Comparison of ENCODE assay signal across 8 mouse cellular contexts in genomic region chr5:8660738-8661151, GRCm38 (mm10). TPM values are rescaled to one million over a fixed set of nuclear protein-coding genes. Genes with fewer than 3 reads are reported as not detected.
A peak's percentile ranks its signal among the peaks of the same experiment; 100 is the strongest.
DNase-seq lines count a peak whose midpoint lies in the region; ATAC-seq and TF ChIP-seq lines count a peak whose summit lies in the region.

No protein-coding gene starts in this region.

- no peak overlapping the region for H3K27ac ChIP-seq in heart, embryonic 16.5 days (ENCODE audit: low read length)
- no peak overlapping the region for H3K27ac ChIP-seq in cortical plate, adult 2 months (ENCODE audit: insufficient read depth, low read length)
- H3K27ac ChIP-seq in hindbrain, postnatal 0 days = no peak overlapping the region
- no peak overlapping the region for H3K27ac ChIP-seq in midbrain, embryonic 13.5 days

- H3K4me1 ChIP-seq in heart, embryonic 16.5 days (ENCODE audit: control insufficient read depth, insufficient read depth, low read length) = peaks cover 8% of the 10 kb centered on the region; the same call in 1 of the 2 replicates
- no peaks in the 10 kb centered on the region for H3K4me1 ChIP-seq in cortical plate, adult 2 months (ENCODE audit: control insufficient read depth, insufficient read depth, low read length)
- H3K4me1 ChIP-seq in hindbrain, postnatal 0 days (ENCODE audit: insufficient read depth, low read length) = no peaks in the 10 kb centered on the region
- peaks cover 12% of the 10 kb centered on the region for H3K4me1 ChIP-seq in midbrain, embryonic 13.5 days (replicated peaks)

- ATAC-seq in heart, embryonic 16.5 days (replicated peaks; ENCODE audit: extremely low read depth, insufficient read depth, low FRiP score) = no peak
- ATAC-seq in hindbrain, postnatal 0 days = no peak
- peak; percentile 50 for ATAC-seq in midbrain, embryonic 13.5 days

- no peaks in the 10 kb centered on the region for H3K36me3 ChIP-seq in heart, embryonic 16.5 days (ENCODE audit: control insufficient read depth, insufficient read depth)
- no peaks in the 10 kb centered on the region for H3K36me3 ChIP-seq in hindbrain, postnatal 0 days (ENCODE audit: insufficient read depth, low read length)
- no peaks in the 10 kb centered on the region for H3K36me3 ChIP-seq in midbrain, embryonic 13.5 days

- H3K9ac ChIP-seq in heart, embryonic 16.5 days (ENCODE audit: low read length) = peak overlapping the region; percentile 63; the same call in 1 of the 2 replicates
- no peak overlapping the region for H3K9ac ChIP-seq in hindbrain, postnatal 0 days (replicated peaks; ENCODE audit: low read length)
- no peak overlapping the region for H3K9ac ChIP-seq in midbrain, embryonic 13.5 days (replicated peaks)

- peak overlapping the region; percentile 94 for H3K4me2 ChIP-seq in heart, embryonic 16.5 days (ENCODE audit: low read depth, low read length)
- H3K4me2 ChIP-seq in hindbrain, postnatal 0 days (ENCODE audit: low read depth, low read length) = peak overlapping the region; percentile 83
- H3K4me2 ChIP-seq in midbrain, embryonic 13.5 days (replicated peaks) = peak overlapping the region; percentile 82

- no peaks in the 10 kb centered on the region for H3K27me3 ChIP-seq in heart, embryonic 16.5 days (ENCODE audit: control insufficient read depth, insufficient read depth, low read length)
- no peaks in the 10 kb centered on the region for H3K27me3 ChIP-seq in hindbrain, postnatal 0 days (ENCODE audit: insufficient read depth, low read length)
- no peaks in the 10 kb centered on the region for H3K27me3 ChIP-seq in midbrain, embryonic 13.5 days

- TF ChIP-seq CTCF in cortical plate, adult 2 months (IDR thresholded peaks at IDR 0.05; ENCODE audit: extremely low read depth, insufficient read depth, low read length) = no peak
- TF ChIP-seq CTCF in hindbrain, postnatal 0 days (IDR thresholded peaks at IDR 0.05; ENCODE audit: low read depth) = no peak

- DNase-seq in heart, postnatal 25 days (ENCODE audit: low spot score) = no peak
- DNase-seq in hindbrain, postnatal 0 days (ENCODE audit: low spot score) = no peak
- DNase-seq in adrenal gland, postnatal 36 days = no peak
- DNase-seq in Muller cell, postnatal 12 days (ENCODE audit: inconsistent ontology term) = no peak
- no peak for DNase-seq in adrenal gland, postnatal 10 days

- H3K9me3 ChIP-seq in heart, embryonic 16.5 days (replicated peaks; ENCODE audit: control insufficient read depth, low read length) = no peaks in the 10 kb centered on the region
- no peaks in the 10 kb centered on the region for H3K9me3 ChIP-seq in hindbrain, postnatal 0 days (ENCODE audit: low read length)
- no peaks in the 10 kb centered on the region for H3K9me3 ChIP-seq in midbrain, embryonic 13.5 days

- intact Hi-C loops in heart, postnatal 25 days (cut with DNase I) = loop anchor here (10.0 kb wide), 1 partner anchor 116 kb away; no protein-coding TSS in a partner anchor

- WGBS in heart, embryonic 16.5 days = 75% methylated on average over 10 of the region's 10 CpGs
- 78% methylated on average over 10 of the region's 10 CpGs for WGBS in hindbrain, postnatal 0 days
- 76% methylated on average over 10 of the region's 10 CpGs for WGBS in midbrain, embryonic 13.5 days

- no peak for TF ChIP-seq POLR2A in cortical plate, adult 2 months (IDR thresholded peaks at IDR 0.05; ENCODE audit: extremely low read depth, insufficient read depth, low read length)

- H3K4me3 ChIP-seq in heart, embryonic 16.5 days (ENCODE audit: low read length) = peak overlapping the region; percentile 59
- H3K4me3 ChIP-seq in cortical plate, adult 2 months (ENCODE audit: insufficient read depth, low read length) = peak overlapping the region; percentile 36; the same call in 1 of the 2 replicates
- H3K4me3 ChIP-seq in hindbrain, postnatal 0 days (ENCODE audit: low read length) = peak overlapping the region; percentile 48
- peak overlapping the region; percentile 45 for H3K4me3 ChIP-seq in midbrain, embryonic 13.5 days (replicated peaks)

RNA-seq across cellular contexts. Expression of gene Abcb1a, which starts 0.9 kb away (rescaled TPM):
- 0.94 and 1.1 TPM in 2 replicates for polyA plus RNA-seq in heart, embryonic 16.5 days (2015; fragmentation: Nextera tagmentation; extraction: Ambion mirVana)
- 10 to 100 TPM in 1 of 2 experiments, 1 to 10 TPM in 1; 8.1 to 11.9 TPM for total RNA-seq in heart, postnatal 25 days (2021)
- polyA plus RNA-seq in cortical plate, adult 2 months (2012; rRNA removed) = 23.5 and 25.1 TPM in 2 replicates
- 5.1 and 6.6 TPM in 2 replicates for total RNA-seq in hindbrain, postnatal 0 days (2014; rRNA removed)
- 3.0 and 3.1 TPM in 2 replicates for polyA plus RNA-seq in hindbrain, postnatal 0 days (2015; fragmentation: Nextera tagmentation; extraction: Ambion mirVana)
- 1.3 and 1.4 TPM in 2 replicates for polyA plus RNA-seq in midbrain, embryonic 13.5 days (2015; fragmentation: Nextera tagmentation; extraction: Ambion mirVana)
- 10 to 100 TPM; 53.7 to 54.4 TPM for total RNA-seq in adrenal gland, postnatal 36 days (2021)
- total RNA-seq in adrenal gland, postnatal 10 days (2021) = 10 to 100 TPM in 1 of 2 experiments, 1 to 10 TPM in 1; 9.9 to 18.0 TPM

RNA-seq across cellular contexts. Expression of gene Rundc3b, which starts 38.0 kb away (rescaled TPM):
- polyA plus RNA-seq in heart, embryonic 16.5 days (2015; fragmentation: Nextera tagmentation; extraction: Ambion mirVana) = 0.97 and 1.3 TPM in 2 replicates
- total RNA-seq in heart, postnatal 25 days (2021) = under 1 TPM; 0.36 to 0.57 TPM
- polyA plus RNA-seq in cortical plate, adult 2 months (2012; rRNA removed) = 19.8 and 22.3 TPM in 2 replicates
- total RNA-seq in hindbrain, postnatal 0 days (2014; rRNA removed) = 35.5 and 50.1 TPM in 2 replicates
- 27.3 and 27.8 TPM in 2 replicates for polyA plus RNA-seq in hindbrain, postnatal 0 days (2015; fragmentation: Nextera tagmentation; extraction: Ambion mirVana)
- polyA plus RNA-seq in midbrain, embryonic 13.5 days (2015; fragmentation: Nextera tagmentation; extraction: Ambion mirVana) = 32.2 and 34.7 TPM in 2 replicates
- 1 to 10 TPM; 5.2 to 6.9 TPM for total RNA-seq in adrenal gland, postnatal 36 days (2021)
- 1 to 10 TPM; 4.2 to 5.5 TPM for total RNA-seq in adrenal gland, postnatal 10 days (2021)
